31 mouse cellular contexts compared by ENCODE assay signal in the genomic region with DNA sequence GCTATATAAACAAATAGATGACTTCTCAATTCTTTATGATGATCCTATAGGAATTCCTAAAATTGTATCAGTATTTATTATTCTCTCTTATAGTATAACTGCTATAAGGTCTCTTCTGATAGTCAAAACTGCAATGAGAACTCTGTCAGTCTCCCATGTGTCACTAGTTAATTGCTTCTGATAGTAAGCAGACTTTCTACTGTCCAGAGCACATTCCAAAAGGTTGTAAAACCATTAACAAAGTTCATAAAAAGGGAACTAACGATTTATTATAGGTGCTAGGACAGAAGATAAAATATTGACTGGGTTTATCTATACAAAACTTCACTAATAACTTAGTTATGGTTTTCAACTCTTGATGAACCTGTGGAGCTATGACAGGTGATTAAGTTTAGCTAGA. TPM values are rescaled to one million over a fixed set of nuclear protein-coding genes. Genes with fewer than 3 reads are reported as not detected.
"Had no signal": no experiment of that assay in that cellular context is flagged by ENCODE, and none has a peak within 500 bp of the region (broad histone marks: within the 10 kb centered on the region; RNA-seq: fewer than 3 reads in every experiment).

No protein-coding gene starts in this region.

RNA-seq across cellular contexts. Expression of a gene that starts 4.9 kb away (rescaled TPM):
- polyA plus RNA-seq: limb, embryonic 10.5 days; limb, embryonic 11.5 days; limb, embryonic 12.5 days; limb, embryonic 13.5 days; limb, embryonic 14.5 days; limb, embryonic 15.5 days; liver, adult 2 months; liver, embryonic 11.5 days; liver, embryonic 12.5 days; liver, embryonic 13.5 days; liver, embryonic 14.5 days; liver, embryonic 15.5 days; liver, embryonic 16.5 days; liver, postnatal 0 days; lung, adult 2 months; lung, embryonic 14.5 days; lung, embryonic 15.5 days; lung, embryonic 16.5 days; lung, postnatal 0 days; macrophage; midbrain, embryonic 10.5 days; midbrain, embryonic 11.5 days; midbrain, embryonic 12.5 days; midbrain, embryonic 13.5 days; midbrain, embryonic 14.5 days; midbrain, embryonic 15.5 days; midbrain, embryonic 16.5 days; midbrain, postnatal 0 days; myocyte; neural tube, embryonic 11.5 days; neural tube, embryonic 12.5 days had no signal

RNA-seq across cellular contexts. Expression of a gene that starts 15.7 kb away (rescaled TPM):
- polyA plus RNA-seq: limb, embryonic 10.5 days; limb, embryonic 11.5 days; limb, embryonic 12.5 days; limb, embryonic 13.5 days; limb, embryonic 14.5 days; limb, embryonic 15.5 days; liver, adult 2 months; liver, embryonic 11.5 days; liver, embryonic 12.5 days; liver, embryonic 13.5 days; liver, embryonic 14.5 days; liver, embryonic 15.5 days; liver, embryonic 16.5 days; liver, postnatal 0 days; lung, adult 2 months; lung, embryonic 14.5 days; lung, embryonic 15.5 days; lung, embryonic 16.5 days; lung, postnatal 0 days; macrophage; midbrain, embryonic 10.5 days; midbrain, embryonic 11.5 days; midbrain, embryonic 12.5 days; midbrain, embryonic 13.5 days; midbrain, embryonic 14.5 days; midbrain, embryonic 15.5 days; midbrain, embryonic 16.5 days; midbrain, postnatal 0 days; myocyte; neural tube, embryonic 11.5 days; neural tube, embryonic 12.5 days had no signal

RNA-seq across cellular contexts. Expression of a gene that starts 35.7 kb away (rescaled TPM):
- polyA plus RNA-seq: limb, embryonic 10.5 days; limb, embryonic 11.5 days; limb, embryonic 12.5 days; limb, embryonic 13.5 days; limb, embryonic 14.5 days; limb, embryonic 15.5 days; liver, adult 2 months; liver, embryonic 11.5 days; liver, embryonic 12.5 days; liver, embryonic 13.5 days; liver, embryonic 14.5 days; liver, embryonic 15.5 days; liver, embryonic 16.5 days; liver, postnatal 0 days; lung, adult 2 months; lung, embryonic 14.5 days; lung, embryonic 15.5 days; lung, embryonic 16.5 days; lung, postnatal 0 days; macrophage; midbrain, embryonic 10.5 days; midbrain, embryonic 11.5 days; midbrain, embryonic 12.5 days; midbrain, embryonic 13.5 days; midbrain, embryonic 14.5 days; midbrain, embryonic 15.5 days; midbrain, embryonic 16.5 days; midbrain, postnatal 0 days; myocyte; neural tube, embryonic 11.5 days; neural tube, embryonic 12.5 days had no signal

RNA-seq across cellular contexts. Expression of a gene that starts 41.7 kb away (rescaled TPM):
- polyA plus RNA-seq: limb, embryonic 10.5 days; limb, embryonic 11.5 days; limb, embryonic 12.5 days; limb, embryonic 13.5 days; limb, embryonic 14.5 days; limb, embryonic 15.5 days; liver, adult 2 months; liver, embryonic 11.5 days; liver, embryonic 12.5 days; liver, embryonic 13.5 days; liver, embryonic 14.5 days; liver, embryonic 15.5 days; liver, embryonic 16.5 days; liver, postnatal 0 days; lung, adult 2 months; lung, embryonic 14.5 days; lung, embryonic 15.5 days; lung, embryonic 16.5 days; lung, postnatal 0 days; macrophage; midbrain, embryonic 10.5 days; midbrain, embryonic 11.5 days; midbrain, embryonic 12.5 days; midbrain, embryonic 13.5 days; midbrain, embryonic 14.5 days; midbrain, embryonic 15.5 days; midbrain, embryonic 16.5 days; midbrain, postnatal 0 days; myocyte; neural tube, embryonic 11.5 days; neural tube, embryonic 12.5 days had no signal

RNA-seq across cellular contexts. Expression of a gene that starts 54.0 kb away (rescaled TPM):
- polyA plus RNA-seq: limb, embryonic 10.5 days; limb, embryonic 11.5 days; limb, embryonic 12.5 days; limb, embryonic 13.5 days; limb, embryonic 14.5 days; limb, embryonic 15.5 days; liver, adult 2 months; liver, embryonic 11.5 days; liver, embryonic 12.5 days; liver, embryonic 13.5 days; liver, embryonic 14.5 days; liver, embryonic 15.5 days; liver, embryonic 16.5 days; liver, postnatal 0 days; lung, adult 2 months; lung, embryonic 14.5 days; lung, embryonic 15.5 days; lung, embryonic 16.5 days; lung, postnatal 0 days; macrophage; midbrain, embryonic 10.5 days; midbrain, embryonic 11.5 days; midbrain, embryonic 12.5 days; midbrain, embryonic 13.5 days; midbrain, embryonic 14.5 days; midbrain, embryonic 15.5 days; midbrain, embryonic 16.5 days; midbrain, postnatal 0 days; myocyte; neural tube, embryonic 11.5 days; neural tube, embryonic 12.5 days had no signal
